Mouse (Mus musculus) liver, embryonic 14.5 days (tissue): ENCODE measurements around the gene Rbm42.

Experiments
- CTCF ChIP-seq: IDR thresholded peaks from 2 replicates; pipeline ENCODE4 v1.5.1; 2016; ENCODE audit warnings: antibody characterized with exemption, low read depth, control low read depth
- EP300 ChIP-seq: IDR thresholded peaks from 2 replicates; pipeline ENCODE4 v1.6.1; 2016; ENCODE audit warnings: antibody characterized with exemption, low read depth

GRCm38 (mm10) chr7:30664529-30665200 lies 14.5 kb upstream of the Rbm42 start, which contains the start of gene Haus5:
- no peak for TF ChIP-seq CTCF
- TF ChIP-seq EP300 = no peak
